Mouse (Mus musculus) gastrocnemius, postnatal 36 days (tissue): ENCODE measurements around the gene Vmn2r76. TPM values are rescaled to one million over a fixed set of nuclear protein-coding genes. Genes with fewer than 3 reads are reported as not detected.
"Not testable (repeated sequence)": the region's sequence is repeated elsewhere in the genome, so short reads cannot be mapped to it uniquely, and the experiment has no call there.

ENCODE experiments used
- DNase-seq, 2 experiments: peaks; one replicate each; pipeline ENCODE4 v3.0.0; 2022
- intact Hi-C: fragments of 180-260 bp; cut with DNase I; formaldehyde crosslinking; loops from one replicate; pipeline ENCODE4 v1.15.1; 2025
- long read RNA-seq, 2 experiments: library from polyadenylated mRNA; stranded (forward); transcript quantifications; one replicate each; pipeline ENCODE4 v2.0.0; 2021
- total RNA-seq, 2 experiments: library from RNA; stranded (reverse); gene quantifications; 2 replicates each; pipeline ENCODE4 v1.2.3; 2021

Gene Vmn2r76
- not detected for total RNA-seq
- long read RNA-seq, experiment 1 = 0 reads
- long read RNA-seq, experiment 2 = 0 reads

GRCm38 (mm10) chr7:86246208-86246607 lies at the start of gene Vmn2r76:
Gene Vmn2r76, minus strand, starts transcription at chr7:86246308.
- intact Hi-C loops = no loop called here
- DNase-seq = no peak

- intact Hi-C loops = no loop called here
Observed at GRCm38 (mm10) chr7:86277072-86277471, 31.0 kb upstream of the Vmn2r76 start, which contains the start of gene Olfr310. Gene Olfr310, minus strand, starts transcription at chr7:86277172.

GRCm38 (mm10) chr7:86211345-86211744 lies 34.8 kb downstream of the Vmn2r76 start:
- intact Hi-C loops = no loop called here
- DNase-seq = no peak

More at GRCm38 (mm10) chr7:86277072-86277471, 31.0 kb upstream of the Vmn2r76 start, which contains the start of gene Olfr310:
- no peak for DNase-seq

GRCm38 (mm10) chr7:86171678-86172077 lies 74.4 kb downstream of the Vmn2r76 start, which contains the start of gene Vmn2r75:
Gene Vmn2r75, minus strand, starts transcription at chr7:86171778.
- intact Hi-C loops, DNase-seq: not testable (repeated sequence)

Other genes starting within 250 kb of the Vmn2r76 start
- not detected for gene Vmn2r75, start 74.5 kb downstream of the Vmn2r76 start, total RNA-seq
- not detected for gene Olfr310, start 30.9 kb upstream of the Vmn2r76 start, total RNA-seq
- not detected for gene Olfr309, start 67.4 kb upstream of the Vmn2r76 start, total RNA-seq
- gene Olfr308, start 79.3 kb upstream of the Vmn2r76 start, total RNA-seq = not detected
- not detected for gene Olfr307, start 91.3 kb upstream of the Vmn2r76 start, total RNA-seq
- gene Olfr305, start 120.6 kb upstream of the Vmn2r76 start, total RNA-seq = not detected
- gene Olfr304, start 140.3 kb upstream of the Vmn2r76 start, total RNA-seq = not detected
- not detected for gene Olfr303, start 151.5 kb upstream of the Vmn2r76 start, total RNA-seq
- gene Olfr301, start 157.5 kb upstream of the Vmn2r76 start, total RNA-seq = not detected
- gene Olfr299, start 213.6 kb upstream of the Vmn2r76 start, total RNA-seq = not detected
- gene Olfr298, start 246.2 kb upstream of the Vmn2r76 start, total RNA-seq = not detected